Mouse (Mus musculus) heart, postnatal 14 days (tissue): ENCODE measurements around the gene Gnaq. TPM values are rescaled to one million over a fixed set of nuclear protein-coding genes. Genes with fewer than 3 reads are reported as not detected.
"Not testable (repeated sequence)": the region's sequence is repeated elsewhere in the genome, so short reads cannot be mapped to it uniquely, and the experiment has no call there.

ENCODE experiments used
- DNase-seq, 2 experiments: peaks; one replicate each; pipeline ENCODE4 v3.0.0; 2021 to 2022
- intact Hi-C: fragments of 180-260 bp; cut with DNase I; formaldehyde crosslinking; loops from one replicate; pipeline ENCODE4 v1.15.1; 2025
- total RNA-seq, 2 experiments: library from RNA; stranded (reverse); gene quantifications; 2 replicates each; pipeline ENCODE4 v1.2.3; 2021

Gnaq gene
- total RNA-seq, 2 experiments from 2014 or later = 29.7 to 34.2 TPM

DNA sequence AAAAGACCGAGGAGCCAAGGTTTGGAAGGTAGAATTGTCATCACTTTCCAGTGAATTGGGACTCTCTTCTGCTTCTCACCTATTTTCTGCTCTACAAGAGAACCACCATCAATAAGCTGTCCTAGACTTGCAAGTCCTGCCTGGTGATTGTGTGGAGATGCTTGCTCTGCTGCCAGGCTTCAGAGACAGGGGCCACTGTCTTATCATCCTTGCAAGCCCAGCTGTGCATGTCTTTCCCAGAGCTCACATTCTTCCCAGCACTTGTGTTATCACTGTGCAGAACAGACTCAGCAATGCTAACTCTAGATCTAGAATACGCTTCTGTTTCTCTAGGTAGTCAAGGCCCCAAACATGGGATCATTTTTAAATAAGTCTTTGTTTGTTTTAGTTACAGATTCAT, 116.4 kb downstream of the Gnaq start:
- no peak for DNase-seq
- intact Hi-C loops = no loop called here

DNA sequence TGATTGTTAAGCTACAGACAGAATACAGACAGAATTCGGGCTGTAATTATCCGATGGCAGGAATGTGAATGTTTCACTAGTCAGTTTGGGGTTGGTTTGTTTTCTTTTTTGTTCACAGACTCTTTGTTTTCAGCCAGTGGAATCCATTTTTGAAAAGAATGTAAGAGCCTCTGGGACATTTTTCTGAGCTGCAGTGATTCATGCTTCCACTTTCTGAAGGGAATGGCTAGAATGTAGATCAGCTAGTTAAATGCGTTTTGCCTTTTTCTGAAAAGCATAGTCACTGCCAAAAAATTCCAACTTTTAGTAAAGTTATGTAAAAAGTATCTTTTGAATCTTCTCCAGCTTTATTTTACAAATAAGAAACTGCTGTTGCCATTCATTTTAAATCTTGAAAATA, 118.3 kb downstream of the Gnaq start:
- intact Hi-C loops = no loop called here
- no peak for DNase-seq

DNA sequence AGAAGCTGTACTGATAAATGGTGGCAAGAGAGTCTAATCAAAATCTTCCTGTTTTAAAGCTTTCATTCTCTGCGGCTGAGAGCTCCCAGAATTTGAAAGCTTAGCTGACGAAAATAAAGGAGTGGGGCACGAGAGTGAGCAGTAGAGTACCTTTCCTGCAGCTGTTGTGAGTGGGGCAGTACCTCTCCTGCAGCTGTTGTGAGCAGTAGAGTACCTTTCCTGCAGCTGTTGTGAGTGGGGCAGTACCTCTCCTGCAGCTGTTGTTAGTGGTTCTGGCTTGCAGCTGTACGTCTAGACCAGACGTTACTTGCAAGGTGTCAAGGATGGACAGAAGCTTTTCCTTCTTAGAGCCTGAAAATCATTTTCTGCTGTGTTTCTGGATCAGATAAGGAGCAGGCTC, 119.2 kb downstream of the Gnaq start:
- no peak for DNase-seq
- intact Hi-C loops = no loop called here

DNA sequence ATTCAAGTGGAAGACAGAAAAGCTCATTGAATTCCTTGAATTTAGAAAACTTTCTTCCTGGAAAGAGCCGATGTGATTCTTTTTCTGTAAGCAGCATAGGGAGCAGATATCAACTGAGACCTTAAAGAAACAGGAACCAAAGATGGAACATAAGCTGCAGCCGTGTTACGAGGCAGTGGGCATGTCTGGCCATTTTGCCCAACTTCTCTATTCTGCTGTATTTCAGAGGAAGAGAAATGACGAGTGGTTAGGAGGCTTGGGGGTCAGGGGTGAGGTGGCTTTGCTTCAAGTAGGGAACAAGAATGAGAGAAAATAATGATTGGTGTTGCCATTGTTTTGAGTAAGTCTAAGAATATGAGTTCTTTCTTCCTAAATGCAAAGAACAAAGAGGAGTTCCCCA, 120.1 kb downstream of the Gnaq start:
- intact Hi-C loops = no loop called here

DNA sequence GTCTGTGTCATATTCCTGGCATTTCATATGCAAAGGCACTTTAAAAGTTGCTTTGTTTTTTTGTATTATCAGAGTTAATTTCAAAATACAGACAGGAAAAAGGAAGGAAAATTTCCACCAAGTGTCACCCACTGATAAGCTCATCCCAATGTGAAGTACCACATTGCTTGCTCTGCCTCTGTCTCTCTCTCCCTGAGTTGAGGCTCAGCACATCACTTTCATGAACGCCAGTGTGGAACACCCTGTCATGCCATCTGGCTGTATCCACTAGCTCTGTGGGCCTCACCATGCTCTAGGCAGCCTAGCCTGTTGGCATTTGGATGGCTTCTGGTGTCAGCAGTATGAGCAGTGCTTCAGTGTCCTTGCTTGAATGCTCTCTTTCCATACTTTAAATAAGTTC, 122.2 kb downstream of the Gnaq start:
- no peak for DNase-seq
- intact Hi-C loops = loop anchor here (5.0 kb wide), 1 partner anchor 123 kb away; the partner anchor contains the start of gene Gnaq

More for the DNA sequence above, 120.1 kb downstream of the Gnaq start:
- no peak for DNase-seq

DNA sequence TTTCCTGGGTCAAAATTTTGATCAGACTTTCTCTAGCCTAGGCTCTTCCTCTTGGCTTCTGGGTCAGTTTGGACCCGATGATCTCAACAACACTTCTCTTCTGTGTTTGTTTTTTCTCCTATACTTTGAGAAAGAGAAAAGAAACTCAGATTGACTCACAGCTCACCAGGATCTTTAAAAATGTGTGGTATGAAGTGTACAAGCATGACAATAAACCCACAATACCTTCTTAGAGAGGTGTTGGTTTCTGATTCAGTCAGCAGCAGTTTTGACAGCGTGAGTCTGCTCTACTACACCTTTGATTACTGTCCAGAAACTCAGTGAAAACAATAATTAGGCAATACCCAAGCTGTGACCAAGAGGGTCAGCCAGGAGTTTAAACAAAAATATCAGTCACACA, 122.7 kb downstream of the Gnaq start:
- intact Hi-C loops = loop anchor here (5.0 kb wide), 1 partner anchor 123 kb away; the partner anchor contains the start of gene Gnaq
- DNase-seq = no peak

DNA sequence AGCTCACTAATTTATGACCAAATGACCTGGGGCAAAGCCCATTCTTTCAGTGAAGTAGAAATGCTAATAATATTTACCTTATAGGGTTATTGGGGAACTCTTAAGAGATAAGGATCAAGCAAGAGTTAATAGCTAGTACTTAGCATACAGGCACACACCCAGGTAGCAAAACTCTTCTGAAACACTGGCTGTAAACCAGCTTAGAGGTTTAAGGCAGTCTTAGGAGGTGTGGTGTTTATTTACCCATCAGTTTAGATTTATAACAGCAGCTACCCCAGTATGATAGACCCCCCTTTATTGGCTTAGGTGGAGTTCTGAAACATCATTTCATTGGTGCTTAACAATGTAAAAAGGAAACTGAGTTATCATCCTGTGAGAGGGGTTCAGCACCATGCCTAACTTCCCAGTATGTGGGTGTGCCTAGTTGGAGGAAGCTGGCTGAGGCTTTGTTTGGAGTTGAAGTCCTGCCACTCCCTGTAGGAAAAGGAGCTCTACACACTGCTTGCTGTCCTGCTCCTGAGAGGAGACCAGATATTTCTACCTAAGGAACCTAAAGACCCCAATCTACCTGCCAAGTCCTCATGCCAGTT, 126.2 kb downstream of the Gnaq start:
- intact Hi-C loops = loop anchor here (5.0 kb wide), 1 partner anchor 127 kb away; the partner anchor contains the start of gene Gnaq
- DNase-seq = peak in 1 of 2 experiments; percentile 10

DNA sequence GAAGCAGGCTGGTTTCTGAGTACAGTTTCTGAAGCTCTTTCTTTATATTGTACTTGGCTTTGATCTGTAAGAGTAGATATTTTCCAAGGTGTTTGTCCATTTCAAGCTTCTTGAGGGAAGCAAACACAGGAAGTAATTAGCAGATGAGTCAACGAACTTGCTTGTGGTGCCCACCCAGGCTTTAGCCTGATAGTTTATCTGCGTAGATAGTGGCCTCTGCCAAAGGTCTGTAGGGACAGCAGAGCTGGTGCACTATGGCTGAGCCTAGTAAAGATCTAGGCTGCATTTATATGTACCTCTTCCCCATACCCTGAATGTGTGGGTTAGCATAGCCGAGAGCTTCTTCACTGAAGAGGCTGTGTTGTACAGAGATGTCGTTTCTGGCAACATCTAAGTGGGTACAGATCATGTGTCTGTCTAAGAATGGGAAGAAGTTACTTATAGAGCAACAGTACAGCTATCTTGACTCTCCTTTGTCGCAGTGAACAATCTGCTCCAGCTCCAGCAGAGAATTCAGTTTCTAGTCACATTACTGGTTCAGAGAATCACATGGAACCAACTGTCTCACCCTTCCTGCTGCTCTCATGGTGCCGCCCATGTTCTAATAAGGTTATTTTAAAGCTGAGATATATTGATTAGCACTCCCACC, 127.3 kb downstream of the Gnaq start:
- no peak for DNase-seq
- intact Hi-C loops = loop anchor here (5.0 kb wide), 1 partner anchor 128 kb away; the partner anchor contains the start of gene Gnaq

DNA sequence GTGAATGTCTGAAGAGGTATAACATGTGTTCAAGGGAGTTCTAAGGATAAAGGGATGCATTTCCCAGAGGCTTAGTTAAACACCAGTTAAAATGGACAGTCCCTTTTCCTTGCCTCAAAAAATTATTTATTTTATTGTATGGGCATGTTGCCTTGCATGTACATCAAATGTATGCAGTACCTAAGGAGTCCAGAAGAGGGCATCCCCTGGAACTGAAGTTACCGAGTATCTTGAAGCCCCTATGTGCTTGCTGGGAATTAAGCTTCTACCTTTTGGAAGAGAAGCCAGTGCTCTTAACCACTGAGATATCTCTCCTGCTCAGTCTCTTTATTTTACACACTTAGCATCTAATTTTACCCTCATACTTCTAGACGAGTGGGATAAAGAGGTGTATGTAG, 127.8 kb downstream of the Gnaq start:
- DNase-seq = no peak
- intact Hi-C loops = no loop called here

DNA sequence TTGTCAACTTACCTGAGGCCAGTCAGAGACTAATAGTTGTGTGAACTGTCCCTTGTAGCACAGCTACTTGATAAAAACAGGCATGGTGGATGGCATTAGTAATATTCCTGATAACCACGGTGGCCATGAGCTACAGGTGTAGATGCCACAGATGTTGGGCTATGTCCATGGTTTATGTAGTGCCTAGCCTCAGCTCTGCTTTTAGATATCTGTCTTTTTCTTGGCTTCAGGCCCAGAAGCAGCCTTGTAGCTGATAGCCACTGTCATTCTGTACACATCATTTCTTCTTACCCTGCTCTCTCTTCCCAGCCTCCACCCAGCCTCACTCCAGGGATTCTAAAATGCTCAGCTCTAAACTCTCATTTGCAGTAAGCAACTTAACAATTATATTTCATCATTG, 128.3 kb downstream of the Gnaq start:
- no peak for DNase-seq
- intact Hi-C loops = no loop called here

DNA sequence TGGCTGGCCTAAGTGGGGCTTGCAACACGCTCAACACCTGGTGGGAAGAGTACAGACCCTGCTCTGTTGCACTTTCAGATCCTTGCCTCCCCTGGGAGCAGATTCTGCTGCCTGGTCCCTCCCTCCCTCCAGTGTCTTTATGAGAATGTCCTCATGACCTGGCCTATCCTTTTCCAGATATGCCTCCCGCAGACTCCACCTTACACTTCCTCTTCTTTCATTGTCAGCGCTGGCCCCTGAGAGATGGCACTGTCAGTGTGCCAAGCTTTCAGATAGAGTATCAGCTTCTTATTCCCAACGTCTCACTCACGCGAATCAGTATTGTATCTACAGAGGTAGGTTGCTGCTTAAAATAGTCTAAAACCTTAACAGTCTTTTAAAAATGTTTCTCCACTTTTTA, 129.0 kb downstream of the Gnaq start:
- intact Hi-C loops = no loop called here
- no peak for DNase-seq

DNA sequence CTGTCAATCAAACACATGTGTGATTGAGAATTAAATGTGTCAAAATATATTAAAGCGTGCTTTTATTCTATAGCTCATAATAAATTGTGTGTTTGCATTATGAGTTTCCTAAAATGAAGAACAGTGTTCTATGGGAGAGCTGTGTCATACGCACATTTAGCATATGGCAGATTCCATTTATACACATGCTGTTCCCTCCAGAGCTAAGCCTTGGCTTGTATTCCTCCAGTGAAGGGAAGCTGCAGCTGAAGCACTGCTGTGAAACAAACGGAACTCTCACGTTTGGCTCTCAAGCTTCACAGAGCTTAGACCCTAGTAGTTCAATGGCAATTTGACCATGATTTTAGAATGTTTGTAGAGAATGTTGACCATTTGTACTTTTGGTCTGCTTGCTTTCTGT, 129.7 kb downstream of the Gnaq start:
- intact Hi-C loops = no loop called here
- DNase-seq = no peak

DNA sequence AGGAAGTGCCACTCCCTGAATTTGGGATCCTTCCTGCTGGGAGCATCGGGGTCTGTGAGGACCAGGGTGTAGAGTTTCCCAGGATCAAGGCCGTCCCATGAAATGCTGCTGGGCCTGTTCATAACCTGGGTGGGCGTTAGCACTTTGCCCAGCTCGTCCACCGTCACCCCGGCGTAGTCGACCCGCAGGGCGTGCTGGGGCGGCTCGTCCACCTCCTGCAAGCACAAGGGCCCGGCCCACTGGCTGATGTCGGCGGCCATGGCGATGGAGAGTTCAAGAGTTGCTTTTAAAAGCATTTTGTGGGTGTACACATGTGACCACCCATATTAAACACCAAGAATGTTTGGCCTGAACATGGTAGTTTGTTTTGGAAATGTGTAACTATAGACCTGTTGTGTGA, 134.7 kb downstream of the Gnaq start:
- intact Hi-C loops = not testable (repeated sequence)

DNA sequence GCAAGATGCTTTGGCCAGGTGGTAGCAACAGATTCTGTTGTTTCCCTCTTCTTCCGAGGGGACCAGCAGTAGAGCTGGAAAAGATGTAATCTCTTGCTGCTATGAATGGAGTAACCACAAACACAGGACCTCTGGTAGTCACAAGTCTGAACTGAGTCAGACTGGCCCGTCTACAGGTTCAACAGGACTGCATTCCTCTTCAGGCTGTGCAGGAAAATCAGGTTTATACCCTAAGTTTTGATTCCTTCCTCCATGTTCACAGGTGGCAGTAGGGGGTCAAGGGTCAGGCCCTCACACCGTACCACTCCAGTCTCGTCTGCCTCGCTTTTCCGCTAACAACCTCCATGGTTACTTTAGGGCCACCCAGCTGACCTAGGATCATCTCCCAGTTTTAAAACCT, 137.6 kb downstream of the Gnaq start:
- intact Hi-C loops = no loop called here

More for the DNA sequence above, 134.7 kb downstream of the Gnaq start:
- DNase-seq = not testable (repeated sequence)

DNA sequence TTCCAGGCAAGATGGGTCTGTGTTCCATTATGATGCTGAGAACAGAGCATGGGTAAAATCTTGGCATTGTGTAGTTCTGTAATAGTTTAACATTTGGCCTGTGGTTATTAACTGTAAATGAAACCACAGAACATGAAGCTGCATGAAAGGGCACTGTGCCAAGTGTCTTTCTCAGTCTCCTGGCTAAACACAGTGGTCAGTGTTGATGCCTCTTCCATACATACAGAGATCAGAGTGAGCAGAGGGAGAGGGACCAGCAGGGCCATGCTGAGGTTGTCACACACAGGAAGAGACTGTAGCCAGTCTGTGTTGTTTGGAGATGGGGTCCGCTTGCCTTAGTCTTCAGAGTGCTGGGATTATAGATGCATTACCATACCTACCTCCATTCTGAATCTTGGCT, 138.4 kb downstream of the Gnaq start:
- intact Hi-C loops = no loop called here

More for the DNA sequence above, 137.6 kb downstream of the Gnaq start:
- no peak for DNase-seq

DNA sequence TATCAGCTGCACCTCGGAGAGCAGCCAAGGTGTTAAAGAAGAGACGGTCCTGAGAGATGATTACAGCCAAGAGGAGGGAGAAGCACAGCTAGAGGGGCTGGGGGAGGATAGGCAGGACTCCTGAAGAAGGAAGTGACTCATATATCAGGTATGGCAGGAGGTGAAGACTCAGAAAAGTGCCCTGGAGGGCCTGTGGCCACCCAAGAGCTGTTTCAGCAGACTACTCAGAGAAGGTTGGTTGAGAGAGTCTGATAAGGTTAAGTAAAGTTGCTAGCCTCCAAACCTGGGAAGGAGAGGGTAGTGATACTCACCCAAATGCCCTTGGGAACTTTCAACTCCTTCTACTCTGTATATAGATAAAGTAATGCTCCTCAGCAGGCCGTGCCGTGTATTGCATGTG, 140.4 kb downstream of the Gnaq start:
- intact Hi-C loops = no loop called here
- no peak for DNase-seq

More for the DNA sequence above, 138.4 kb downstream of the Gnaq start:
- DNase-seq = no peak

DNA sequence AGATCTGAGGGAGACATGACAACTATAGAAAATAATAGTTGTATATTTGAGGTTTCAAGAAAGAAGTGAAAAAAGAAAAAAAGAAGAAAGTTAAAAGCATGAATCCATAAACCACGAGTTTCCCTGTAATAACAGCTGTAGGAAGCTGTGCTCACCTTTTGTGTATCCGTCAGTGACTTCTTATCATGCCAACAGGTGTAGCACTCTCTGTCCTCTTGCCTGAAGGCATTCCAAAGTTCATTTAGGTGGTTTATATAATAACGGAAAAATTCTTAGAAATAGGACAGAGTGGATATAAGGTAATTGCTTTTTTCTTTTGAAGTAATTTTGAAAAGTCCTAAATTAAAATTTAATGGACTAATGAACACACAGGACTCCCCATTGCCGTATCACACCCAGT, 147.6 kb downstream of the Gnaq start:
- no peak for DNase-seq
- intact Hi-C loops = no loop called here

DNA sequence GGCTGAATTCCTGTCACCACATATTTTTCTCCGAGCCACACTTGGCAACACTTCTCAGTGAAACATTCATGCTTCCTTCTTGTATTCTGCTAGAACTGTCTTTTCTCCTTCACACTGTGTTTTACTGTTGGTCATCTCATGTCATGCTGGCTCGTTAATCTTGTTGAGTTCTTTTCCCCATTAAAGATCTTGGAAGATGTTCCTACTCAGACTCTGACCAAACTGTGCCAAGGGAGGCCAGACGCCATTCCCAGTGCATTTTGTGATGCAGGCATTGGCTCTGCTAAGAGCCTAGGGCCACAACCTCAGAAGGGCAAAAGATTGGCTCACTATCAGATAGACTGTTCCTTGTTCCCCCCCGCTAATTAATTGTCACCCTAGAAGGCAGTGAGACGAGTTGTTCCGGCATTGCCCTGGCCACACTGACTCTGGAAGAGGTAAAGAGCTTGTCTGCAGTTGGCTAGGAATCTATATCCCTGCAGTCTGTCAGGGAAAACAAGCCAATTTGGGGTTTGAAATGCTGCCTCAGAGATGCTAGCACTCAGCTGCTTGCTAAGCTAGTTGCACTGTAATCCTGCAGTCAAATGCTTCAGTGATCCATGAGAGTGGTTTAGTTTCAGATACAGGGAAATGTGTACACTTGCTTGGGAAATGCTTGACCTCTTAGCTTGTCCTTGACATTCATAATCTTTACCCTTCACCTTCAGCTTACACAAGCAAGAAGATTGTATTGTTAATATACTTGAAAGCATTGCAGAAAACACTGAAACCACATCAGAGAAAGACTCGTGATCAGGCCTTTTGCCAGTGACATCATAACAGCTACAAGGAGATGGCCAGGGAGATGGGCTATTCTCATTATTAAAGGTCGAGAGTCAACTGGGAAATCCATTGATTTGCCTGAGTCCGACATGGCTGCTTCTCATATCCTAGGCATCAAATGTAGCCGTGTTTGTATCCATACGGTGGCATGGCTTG, 152.7 kb downstream of the Gnaq start:
- intact Hi-C loops = no loop called here
- no peak for DNase-seq

DNA sequence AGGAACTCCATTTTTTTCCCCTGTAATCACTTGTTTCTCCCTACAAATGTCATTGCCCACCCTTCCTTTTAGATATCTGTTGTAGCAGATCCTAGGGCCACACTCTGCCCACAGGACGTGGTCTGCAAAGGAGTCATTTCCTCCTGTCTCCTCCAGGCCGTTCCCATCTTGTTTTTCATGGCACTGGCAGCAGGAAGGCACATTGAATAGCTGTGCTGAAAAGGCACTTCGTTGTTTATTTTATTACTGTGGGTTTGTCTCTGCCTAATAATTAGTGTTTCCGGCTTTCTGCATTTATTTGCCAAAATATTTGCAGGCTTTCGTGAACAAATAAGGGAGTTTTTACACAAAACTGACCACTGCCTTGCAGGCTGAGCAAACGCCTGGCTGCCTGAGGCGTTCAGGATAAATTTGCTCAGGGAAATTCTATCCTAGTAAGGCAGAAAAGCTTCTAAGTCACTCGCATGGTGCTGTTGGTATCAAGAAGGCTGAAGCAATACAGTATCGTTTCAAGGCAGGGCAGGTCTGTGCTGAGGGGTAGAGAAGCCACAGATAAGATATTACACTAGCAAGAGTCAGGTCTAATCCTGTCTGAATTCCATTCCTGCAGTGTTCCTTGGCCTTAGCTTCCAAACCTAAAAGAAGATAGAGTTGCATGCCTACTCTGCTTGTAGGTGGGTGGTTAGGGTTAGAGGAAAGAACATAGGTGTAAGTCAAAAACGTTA, 154.0 kb downstream of the Gnaq start:
- intact Hi-C loops = no loop called here
- DNase-seq = no peak

DNA sequence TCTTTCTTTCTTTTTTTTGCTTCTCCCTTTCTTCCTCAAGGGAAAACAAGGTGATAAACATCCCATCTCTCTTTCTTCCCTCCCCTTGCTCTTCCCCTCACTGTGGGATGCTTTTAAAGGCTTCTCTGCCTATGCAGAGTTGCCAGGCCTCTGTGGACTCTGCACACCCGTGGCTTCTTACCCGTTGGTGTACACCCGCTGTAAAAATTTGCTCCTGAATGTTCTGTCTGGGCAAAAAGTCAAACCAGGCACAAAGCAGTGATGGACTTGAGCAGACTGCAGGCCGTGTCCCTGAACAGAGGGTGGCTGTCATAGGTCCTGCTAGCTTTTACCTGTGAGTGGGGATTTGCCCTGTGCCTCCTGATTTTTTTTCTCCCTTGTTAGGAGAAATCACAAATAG, 154.7 kb downstream of the Gnaq start:
- intact Hi-C loops = no loop called here
- DNase-seq = no peak
